Mouse (Mus musculus): ENCODE data around the gene Slc30a7. TPM values are rescaled to one million over a fixed set of nuclear protein-coding genes. Genes with fewer than 3 reads are reported as not detected.

Gene Slc30a7
- 31.8 and 32.9 TPM in 2 replicates for polyA plus RNA-seq (2014; fragmentation: Nextera tagmentation; extraction: Ambion mirVana)

DNA sequence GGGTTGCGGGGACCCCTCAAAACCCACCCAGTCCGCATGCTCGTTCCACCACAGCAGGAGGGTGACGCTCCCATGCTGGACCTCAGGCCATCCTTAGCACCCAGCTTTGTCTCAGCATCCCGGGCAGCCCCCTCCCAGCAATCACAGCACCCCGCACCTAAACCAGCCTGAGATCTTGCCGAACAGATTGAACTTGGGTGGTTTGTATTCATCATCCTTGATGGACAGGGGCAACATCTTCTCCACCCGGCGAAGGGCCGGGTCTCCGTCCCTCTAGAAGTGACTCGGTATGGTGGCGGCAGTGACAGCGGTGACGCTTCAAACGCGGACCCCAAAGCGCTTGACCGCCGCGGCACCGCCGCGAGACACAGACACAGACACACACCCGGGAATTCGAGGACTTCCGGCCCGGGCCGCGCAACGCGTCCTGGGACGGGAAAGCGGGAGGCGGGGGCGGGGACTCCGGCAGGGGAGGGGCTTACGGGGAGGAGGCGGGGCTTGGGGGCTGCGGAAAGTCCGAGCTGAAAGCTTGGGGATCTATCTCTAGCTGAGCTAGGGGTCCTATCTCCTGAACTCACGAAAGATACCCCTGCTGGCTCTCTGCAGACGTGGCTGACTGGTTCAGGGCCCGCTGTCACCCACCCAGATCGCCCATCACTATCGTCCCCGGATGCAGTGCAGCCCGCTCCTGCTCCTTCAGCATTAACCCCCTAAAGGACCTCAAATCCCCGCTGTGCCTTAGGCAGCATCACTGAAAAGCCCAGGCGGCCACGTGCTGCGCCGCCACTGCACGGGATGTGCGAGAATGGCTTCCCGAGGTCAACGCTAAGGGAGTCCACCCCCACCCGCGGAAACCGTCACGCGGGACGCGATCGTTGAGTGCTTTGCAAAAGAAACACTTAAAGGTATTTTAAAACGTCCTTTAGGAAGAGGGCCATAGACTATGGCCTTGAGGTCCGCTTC lies at the start of gene Slc30a7, which contains the start of gene Extl2:
TSS of gene Slc30a7 (minus strand) at position 429 of the 963 bp plus-strand sequence.
TSS of gene Extl2 (plus strand) at position 485 of the 963 bp plus-strand sequence.
- peak within 1 kb of the TSS; percentile 91 for H3K9ac ChIP-seq (ENCODE audit: low read length)
- no peaks in the 10 kb centered on the region for H3K9me3 ChIP-seq (ENCODE audit: control insufficient read depth, low read length)
- DNase-seq (ENCODE audit: low spot score), result peak; percentile 93
- ATAC-seq (ENCODE audit: insufficient read depth, low FRiP score, low TSS enrichment), result peak; percentile 93
- H3K4me2 ChIP-seq (ENCODE audit: low read depth), result peak within 1 kb of the TSS; percentile 58
- under 1% methylated on average over 64 of the region's 67 CpGs for WGBS
- H3K36me3 ChIP-seq (ENCODE audit: control insufficient read depth, insufficient read depth, low read length), result no peaks in the 10 kb centered on the region
- no peaks in the 10 kb centered on the region for H3K27me3 ChIP-seq (ENCODE audit: control insufficient read depth, insufficient read depth, low read length)
- H3K27ac ChIP-seq (ENCODE audit: low read depth, low read length), result peak within 1 kb of the TSS; percentile 72
- peak within 1 kb of the TSS; percentile 82 for H3K4me3 ChIP-seq (ENCODE audit: low read depth, low read length)
- H3K4me1 ChIP-seq (ENCODE audit: control insufficient read depth, insufficient read depth, low read length), result peaks cover 7% of the 10 kb centered on the region; the same call in 1 of the 2 replicates

DNA sequence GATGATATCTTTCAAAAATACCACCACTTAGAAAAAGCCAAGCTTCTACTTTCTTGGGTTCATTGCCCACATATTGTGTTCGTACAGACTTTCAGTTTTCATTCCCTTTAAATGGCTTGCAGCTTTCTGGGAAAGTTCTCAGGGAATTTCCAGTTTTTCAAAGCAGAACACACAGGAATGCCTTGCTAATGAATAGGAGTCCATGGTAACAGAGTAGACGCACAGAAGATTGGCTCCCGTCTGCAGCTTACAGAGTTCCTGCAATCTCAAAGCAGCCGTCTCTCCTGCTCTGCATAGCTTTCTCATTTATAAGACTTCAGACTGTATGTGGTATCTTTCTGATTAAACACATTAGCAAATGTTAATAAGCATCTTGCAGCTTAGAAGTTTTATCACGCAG lies 39.8 kb upstream of the Slc30a7 start:
- no peak overlapping the region for H3K4me3 ChIP-seq (ENCODE audit: low read depth, low read length)
- no peaks in the 10 kb centered on the region for H3K4me1 ChIP-seq (ENCODE audit: control insufficient read depth, insufficient read depth, low read length)
- H3K9me3 ChIP-seq (ENCODE audit: control insufficient read depth, low read length), result no peaks in the 10 kb centered on the region
- no peak overlapping the region for H3K27ac ChIP-seq (ENCODE audit: low read depth, low read length)
- no peak overlapping the region for H3K4me2 ChIP-seq (ENCODE audit: low read depth)
- no peak for ATAC-seq (ENCODE audit: insufficient read depth, low FRiP score, low TSS enrichment)
- 70% methylated on average over 5 of the region's 5 CpGs for WGBS
- DNase-seq (ENCODE audit: low spot score), result no peak
- no peak overlapping the region for H3K9ac ChIP-seq (ENCODE audit: low read length)
- no peaks in the 10 kb centered on the region for H3K36me3 ChIP-seq (ENCODE audit: control insufficient read depth, insufficient read depth, low read length)
- H3K27me3 ChIP-seq (ENCODE audit: control insufficient read depth, insufficient read depth, low read length), result no peaks in the 10 kb centered on the region

DNA sequence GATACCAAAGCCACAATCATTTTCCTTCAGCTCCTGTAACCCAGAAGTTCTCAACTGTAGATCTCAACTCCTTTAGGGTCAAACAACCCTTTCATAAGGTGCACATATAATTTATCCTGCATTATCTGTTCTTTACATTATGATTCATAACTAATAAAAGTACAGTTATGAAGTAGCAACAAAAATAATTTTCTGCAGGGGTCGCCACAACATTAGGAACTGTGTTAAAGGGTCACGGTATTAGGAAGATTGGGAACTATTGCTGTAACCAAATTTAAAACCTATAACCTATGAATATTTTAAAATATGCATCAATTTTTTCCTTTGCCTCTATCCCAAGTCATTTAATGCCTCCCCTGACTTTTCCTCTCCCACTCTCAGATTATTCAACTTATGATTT lies 38.8 kb upstream of the Slc30a7 start:
- Histone ChIP-seq H3K27me3 (ENCODE audit: control insufficient read depth, insufficient read depth, low read length) (no peaks in the 10 kb centered on the region), H3K36me3 (ENCODE audit: control insufficient read depth, insufficient read depth, low read length) (no peaks in the 10 kb centered on the region), H3K4me2 (ENCODE audit: low read depth) (no peak overlapping the region), H3K4me3 (ENCODE audit: low read depth, low read length) (no peak overlapping the region), H3K9me3 (ENCODE audit: control insufficient read depth, low read length) (no peaks in the 10 kb centered on the region), H3K27ac (ENCODE audit: low read depth, low read length) (no peak overlapping the region), H3K9ac (ENCODE audit: low read length) (no peak overlapping the region), H3K4me1 (ENCODE audit: control insufficient read depth, insufficient read depth, low read length) (no peaks in the 10 kb centered on the region)
- DNase-seq (ENCODE audit: low spot score) (no peak), ATAC-seq (ENCODE audit: insufficient read depth, low FRiP score, low TSS enrichment) (no peak)
- WGBS, result 91% methylated on average over 2 of the region's 2 CpGs

DNA sequence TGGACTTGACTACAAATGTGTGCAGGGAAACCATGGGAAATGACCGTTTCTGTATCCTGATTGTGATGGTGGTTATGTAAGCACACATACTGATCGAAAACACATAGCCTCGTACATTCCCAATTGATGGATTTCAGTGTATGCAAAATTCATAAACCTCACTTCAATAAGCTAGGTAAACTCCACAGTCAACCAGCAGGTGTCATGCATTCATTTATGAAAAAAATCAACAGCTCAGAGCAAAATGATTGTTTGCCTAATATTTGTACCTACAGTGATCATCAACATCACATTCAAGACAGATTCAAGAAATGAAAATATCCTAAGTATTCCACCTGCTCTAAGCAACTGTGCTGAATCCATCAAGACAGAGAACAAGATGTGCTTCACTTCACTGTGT lies 33.6 kb upstream of the Slc30a7 start:
- H3K27me3 ChIP-seq (ENCODE audit: control insufficient read depth, insufficient read depth, low read length), result no peaks in the 10 kb centered on the region
- WGBS, result 91% methylated on average over 3 of the region's 3 CpGs
- DNase-seq (ENCODE audit: low spot score) (no peak), ATAC-seq (ENCODE audit: insufficient read depth, low FRiP score, low TSS enrichment) (no peak)
- no peak overlapping the region for H3K9ac ChIP-seq (ENCODE audit: low read length)
- H3K27ac ChIP-seq (ENCODE audit: low read depth, low read length), result no peak overlapping the region
- H3K4me1 ChIP-seq (ENCODE audit: control insufficient read depth, insufficient read depth, low read length), result no peaks in the 10 kb centered on the region
- H3K9me3 ChIP-seq (ENCODE audit: control insufficient read depth, low read length), result no peaks in the 10 kb centered on the region
- H3K36me3 ChIP-seq (ENCODE audit: control insufficient read depth, insufficient read depth, low read length), result no peaks in the 10 kb centered on the region
- H3K4me2 ChIP-seq (ENCODE audit: low read depth), result no peak overlapping the region
- no peak overlapping the region for H3K4me3 ChIP-seq (ENCODE audit: low read depth, low read length)

DNA sequence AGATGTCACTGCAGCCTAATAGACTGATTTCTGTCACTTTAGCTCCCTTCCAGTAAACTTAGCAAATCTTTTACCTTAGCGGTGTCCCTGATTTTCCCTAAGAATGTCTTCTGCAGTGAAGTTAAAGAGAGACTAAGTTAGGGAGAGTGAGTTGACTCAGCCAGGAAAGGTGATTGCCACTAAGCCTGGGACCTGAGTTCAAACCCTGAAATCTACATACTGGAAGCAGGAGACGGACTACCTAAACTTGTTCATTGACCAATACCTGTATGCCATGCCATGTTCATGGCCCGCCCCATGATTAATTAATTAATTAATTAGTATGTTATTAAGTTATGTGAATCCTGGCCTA lies 26.6 kb upstream of the Slc30a7 start:
- no peaks in the 10 kb centered on the region for H3K9me3 ChIP-seq (ENCODE audit: control insufficient read depth, low read length)
- no peaks in the 10 kb centered on the region for H3K4me1 ChIP-seq (ENCODE audit: control insufficient read depth, insufficient read depth, low read length)
- H3K4me2 ChIP-seq (ENCODE audit: low read depth), result no peak overlapping the region
- H3K4me3 ChIP-seq (ENCODE audit: low read depth, low read length), result no peak overlapping the region
- H3K27ac ChIP-seq (ENCODE audit: low read depth, low read length), result no peak overlapping the region
- ATAC-seq (ENCODE audit: insufficient read depth, low FRiP score, low TSS enrichment) (no peak), DNase-seq (ENCODE audit: low spot score) (peak; percentile 15)
- WGBS, result 62% methylated on average over 3 of the region's 3 CpGs
- H3K36me3 ChIP-seq (ENCODE audit: control insufficient read depth, insufficient read depth, low read length), result no peaks in the 10 kb centered on the region
- no peaks in the 10 kb centered on the region for H3K27me3 ChIP-seq (ENCODE audit: control insufficient read depth, insufficient read depth, low read length)
- no peak overlapping the region for H3K9ac ChIP-seq (ENCODE audit: low read length)

DNA sequence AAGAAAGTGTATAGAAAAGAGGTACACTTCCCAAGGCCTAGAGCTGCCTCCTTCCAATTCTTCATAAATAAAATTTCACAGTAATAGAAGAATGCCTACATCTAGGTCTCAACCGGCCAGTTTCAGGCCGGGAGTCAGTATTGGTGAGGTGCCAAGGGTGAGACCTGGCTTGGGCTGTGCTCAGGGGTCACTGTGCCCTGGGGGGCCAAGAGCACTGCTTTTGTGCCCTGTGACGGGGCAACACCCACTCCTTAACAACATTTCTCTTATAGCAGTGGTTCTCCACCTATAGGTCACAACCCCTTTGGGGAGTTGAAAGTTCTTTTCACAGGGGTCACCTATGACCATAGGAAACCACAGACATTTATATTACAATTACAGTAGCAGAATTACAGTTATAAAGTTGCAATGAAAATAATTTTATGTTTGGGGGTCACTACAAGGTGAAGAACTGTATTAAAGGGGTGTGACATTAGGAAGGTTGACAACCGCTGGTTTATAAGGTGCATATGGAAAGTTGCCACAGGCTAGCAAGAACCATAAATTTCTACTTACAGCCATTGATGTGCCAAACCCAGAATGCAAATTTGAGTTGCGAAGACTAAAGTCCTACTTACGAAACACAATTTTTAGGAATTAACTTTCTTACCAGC lies 26.1 kb upstream of the Slc30a7 start:
- Histone ChIP-seq H3K9ac (ENCODE audit: low read length) (no peak overlapping the region), H3K36me3 (ENCODE audit: control insufficient read depth, insufficient read depth, low read length) (no peaks in the 10 kb centered on the region), H3K9me3 (ENCODE audit: control insufficient read depth, low read length) (no peaks in the 10 kb centered on the region), H3K27ac (ENCODE audit: low read depth, low read length) (no peak overlapping the region), H3K4me1 (ENCODE audit: control insufficient read depth, insufficient read depth, low read length) (no peaks in the 10 kb centered on the region), H3K27me3 (ENCODE audit: control insufficient read depth, insufficient read depth, low read length) (no peaks in the 10 kb centered on the region), H3K4me2 (ENCODE audit: low read depth) (no peak overlapping the region), H3K4me3 (ENCODE audit: low read depth, low read length) (no peak overlapping the region)
- WGBS, result 63% methylated on average over 6 of the region's 6 CpGs
- ATAC-seq (ENCODE audit: insufficient read depth, low FRiP score, low TSS enrichment) (no peak; the same call in 1 of the 2 replicates), DNase-seq (ENCODE audit: low spot score) (no peak)

DNA sequence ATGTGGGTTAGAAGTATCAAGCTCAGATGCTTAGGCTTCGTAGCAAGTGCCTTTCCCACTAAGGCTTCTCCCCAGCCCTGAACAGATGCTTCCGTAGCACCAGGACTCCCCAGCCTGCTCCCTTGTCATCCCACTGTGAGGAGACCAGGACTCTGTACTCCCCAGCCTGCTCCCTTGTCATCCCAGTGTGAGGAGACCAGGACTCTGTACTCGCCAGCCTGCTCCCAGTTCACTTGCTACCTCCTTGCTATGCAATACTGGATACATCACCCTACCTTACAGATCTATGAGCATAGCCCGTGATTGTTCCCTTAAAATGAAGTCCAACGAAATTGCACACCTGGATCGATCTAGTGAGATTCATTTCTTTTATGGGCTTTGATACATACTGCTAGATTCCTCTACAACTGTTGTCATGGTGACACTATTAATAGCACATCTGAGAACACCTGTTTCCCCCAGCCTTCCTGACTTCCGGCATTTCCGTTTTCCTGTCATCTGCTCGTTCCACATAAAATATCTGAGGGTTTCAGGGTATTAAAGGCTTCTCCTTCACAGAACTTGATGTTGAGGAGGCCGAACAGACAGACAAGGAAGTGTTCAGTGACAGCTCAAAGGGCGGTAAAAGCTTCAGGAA lies 23.1 kb upstream of the Slc30a7 start:
- ATAC-seq (ENCODE audit: insufficient read depth, low FRiP score, low TSS enrichment) (no peak), DNase-seq (ENCODE audit: low spot score) (no peak)
- H3K4me2 ChIP-seq (ENCODE audit: low read depth), result no peak overlapping the region
- no peak overlapping the region for H3K4me3 ChIP-seq (ENCODE audit: low read depth, low read length)
- no peaks in the 10 kb centered on the region for H3K36me3 ChIP-seq (ENCODE audit: control insufficient read depth, insufficient read depth, low read length)
- H3K9ac ChIP-seq (ENCODE audit: low read length), result no peak overlapping the region
- H3K27ac ChIP-seq (ENCODE audit: low read depth, low read length), result no peak overlapping the region
- no peaks in the 10 kb centered on the region for H3K9me3 ChIP-seq (ENCODE audit: control insufficient read depth, low read length)
- no peaks in the 10 kb centered on the region for H3K27me3 ChIP-seq (ENCODE audit: control insufficient read depth, insufficient read depth, low read length)
- no peaks in the 10 kb centered on the region for H3K4me1 ChIP-seq (ENCODE audit: control insufficient read depth, insufficient read depth, low read length)
- WGBS, result 80% methylated on average over 11 of the region's 11 CpGs

DNA sequence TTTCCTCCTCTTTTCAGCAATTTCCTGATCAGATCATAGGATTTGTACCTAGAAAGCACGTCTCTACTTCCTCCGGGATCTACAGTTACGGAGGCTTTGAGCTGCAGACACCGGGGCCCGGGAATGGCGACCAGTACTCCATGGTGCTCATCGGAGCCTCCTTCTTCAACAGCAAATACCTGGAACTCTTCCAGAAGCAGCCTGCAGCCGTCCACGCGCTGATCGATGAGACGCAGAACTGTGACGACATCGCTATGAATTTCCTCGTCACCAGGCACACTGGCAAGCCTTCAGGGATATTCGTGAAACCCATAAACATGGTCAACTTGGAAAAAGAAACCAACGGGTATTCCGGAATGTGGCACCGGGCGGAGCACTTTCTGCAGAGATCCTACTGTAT lies 19.8 kb upstream of the Slc30a7 start:
- no peak overlapping the region for H3K4me2 ChIP-seq (ENCODE audit: low read depth)
- H3K36me3 ChIP-seq (ENCODE audit: control insufficient read depth, insufficient read depth, low read length), result no peaks in the 10 kb centered on the region
- DNase-seq (ENCODE audit: low spot score), result no peak
- WGBS, result 95% methylated on average over 20 of the region's 20 CpGs
- H3K27me3 ChIP-seq (ENCODE audit: control insufficient read depth, insufficient read depth, low read length), result no peaks in the 10 kb centered on the region
- no peak overlapping the region for H3K9ac ChIP-seq (ENCODE audit: low read length)
- H3K9me3 ChIP-seq (ENCODE audit: control insufficient read depth, low read length), result no peaks in the 10 kb centered on the region
- H3K4me1 ChIP-seq (ENCODE audit: control insufficient read depth, insufficient read depth, low read length), result no peaks in the 10 kb centered on the region
- no peak overlapping the region for H3K27ac ChIP-seq (ENCODE audit: low read depth, low read length)
- H3K4me3 ChIP-seq (ENCODE audit: low read depth, low read length), result no peak overlapping the region
- no peak for ATAC-seq (ENCODE audit: insufficient read depth, low FRiP score, low TSS enrichment)

Measured in neural tube, embryonic 11.5 days (tissue).